Mouse (Mus musculus) embryo, embryonic 10 days (tissue): ENCODE results near the gene Lgmn.

Experiments used
- DNase-seq: peaks from one replicate; pipeline ENCODE4 v3.0.0-alpha.2; 2015; ENCODE audit warnings: low spot score

Lgmn gene

GRCm38 (mm10) chr12:102439632-102440023 lies at the start of gene Lgmn:
Lgmn (minus strand) TSS chr12:102439813.
- peak; percentile 98 for DNase-seq

- DNase-seq, result no peak
Measured at GRCm38 (mm10) chr12:102484946-102485345, 45.3 kb upstream of the Lgmn start.

GRCm38 (mm10) chr12:102480481-102480880 lies 40.9 kb upstream of the Lgmn start:
- DNase-seq, result no peak

- no peak for DNase-seq
Measured at GRCm38 (mm10) chr12:102474411-102474810, 34.8 kb upstream of the Lgmn start.

GRCm38 (mm10) chr12:102468894-102469764 lies 29.5 kb upstream of the Lgmn start, which contains the start of gene Golga5:
Golga5 (plus strand) TSS chr12:102469135.
- peak; percentile 98 for DNase-seq

- no peak for DNase-seq
Measured at GRCm38 (mm10) chr12:102468136-102468535, 28.5 kb upstream of the Lgmn start.

- peak; percentile 32 for DNase-seq
Measured at GRCm38 (mm10) chr12:102464650-102465049, 25.0 kb upstream of the Lgmn start.

- DNase-seq, result no peak
Measured at GRCm38 (mm10) chr12:102461177-102461576, 21.6 kb upstream of the Lgmn start.

GRCm38 (mm10) chr12:102460014-102460413 lies 20.4 kb upstream of the Lgmn start:
- DNase-seq, result no peak

GRCm38 (mm10) chr12:102456467-102457193 lies 17.0 kb upstream of the Lgmn start:
- no peak for DNase-seq

- DNase-seq, result no peak
Measured at GRCm38 (mm10) chr12:102453581-102453980, 14.0 kb upstream of the Lgmn start.

GRCm38 (mm10) chr12:102451126-102451851 lies 11.7 kb upstream of the Lgmn start:
- DNase-seq, result no peak

GRCm38 (mm10) chr12:102450437-102450836 lies 10.8 kb upstream of the Lgmn start:
- DNase-seq, result no peak

GRCm38 (mm10) chr12:102445436-102445835 lies 5.8 kb upstream of the Lgmn start:
- DNase-seq, result no peak

GRCm38 (mm10) chr12:102443676-102444075 lies 4.1 kb upstream of the Lgmn start:
- DNase-seq, result no peak

GRCm38 (mm10) chr12:102442639-102443038 lies 3.0 kb upstream of the Lgmn start:
- DNase-seq, result no peak

GRCm38 (mm10) chr12:102441141-102441540 lies 1.5 kb upstream of the Lgmn start:
- DNase-seq, result no peak

- DNase-seq, result no peak
Measured at GRCm38 (mm10) chr12:102440551-102440950, 938 bp upstream of the Lgmn start.

- DNase-seq, result no peak
Measured at GRCm38 (mm10) chr12:102438983-102439631, 506 bp downstream of the Lgmn start.

- DNase-seq, result no peak
Measured at GRCm38 (mm10) chr12:102437952-102438351, 1.7 kb downstream of the Lgmn start.

- DNase-seq, result no peak
Measured at GRCm38 (mm10) chr12:102436939-102437526, 2.6 kb downstream of the Lgmn start.
